Mouse (Mus musculus) layer of hippocampus, adult 11-12 months (tissue): ENCODE results near the gene Trpm6.
A peak's percentile ranks its signal among the peaks of the same experiment; 100 is the strongest.

ENCODE experiments used
- DNase-seq: peaks from one replicate; pipeline ENCODE4 v3.0.0; 2022; ENCODE audit warnings: low spot score

Trpm6 gene

DNA sequence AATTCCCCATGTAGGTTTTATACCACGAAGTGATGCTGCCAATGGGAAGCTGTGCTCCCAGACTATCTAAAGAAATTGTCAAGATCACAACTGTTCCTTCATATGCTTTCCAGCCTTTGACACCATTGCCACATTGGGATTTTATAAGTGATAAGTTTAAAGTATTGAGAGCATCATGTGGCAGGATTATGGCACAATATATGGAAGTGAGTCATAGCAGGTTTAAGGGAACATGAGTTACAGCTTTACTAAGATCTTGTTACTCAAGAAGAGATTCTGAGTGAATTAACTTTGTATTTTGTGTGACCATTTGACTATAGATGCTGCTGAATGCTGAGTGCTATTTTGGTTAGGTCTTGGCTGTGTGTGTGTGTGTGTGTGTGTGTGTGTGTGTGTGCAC is 21.8 kb downstream of the Trpm6 start:
- DNase-seq, result no peak

DNA sequence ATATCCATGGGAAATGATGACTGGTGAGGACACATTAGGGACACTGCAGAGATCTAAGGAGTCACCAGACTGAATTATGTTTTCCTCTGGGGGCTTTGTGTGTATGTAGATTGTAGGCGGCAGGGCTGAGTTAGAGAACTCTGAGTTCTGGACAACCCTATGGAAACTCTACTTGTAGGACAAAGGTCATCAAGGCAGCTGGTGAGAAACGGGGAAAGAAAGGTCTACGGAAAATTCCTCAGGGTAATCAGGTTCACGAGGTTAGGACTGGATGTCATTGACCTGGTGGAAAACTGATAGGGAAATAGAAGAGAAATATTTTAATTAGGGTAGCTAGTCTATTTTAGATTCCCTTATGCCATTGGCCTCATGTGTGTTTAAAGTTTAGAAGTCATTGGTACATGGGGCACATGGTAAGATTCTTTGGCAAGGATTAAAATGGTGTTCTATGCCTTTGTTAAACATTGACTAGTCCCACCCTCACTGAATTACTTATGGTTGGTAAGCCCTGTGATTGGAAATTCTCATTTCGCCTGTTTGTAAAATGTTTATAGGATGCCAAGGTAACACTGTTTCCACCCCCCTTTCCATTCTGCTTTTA is 23.2 kb downstream of the Trpm6 start:
- no peak for DNase-seq

DNA sequence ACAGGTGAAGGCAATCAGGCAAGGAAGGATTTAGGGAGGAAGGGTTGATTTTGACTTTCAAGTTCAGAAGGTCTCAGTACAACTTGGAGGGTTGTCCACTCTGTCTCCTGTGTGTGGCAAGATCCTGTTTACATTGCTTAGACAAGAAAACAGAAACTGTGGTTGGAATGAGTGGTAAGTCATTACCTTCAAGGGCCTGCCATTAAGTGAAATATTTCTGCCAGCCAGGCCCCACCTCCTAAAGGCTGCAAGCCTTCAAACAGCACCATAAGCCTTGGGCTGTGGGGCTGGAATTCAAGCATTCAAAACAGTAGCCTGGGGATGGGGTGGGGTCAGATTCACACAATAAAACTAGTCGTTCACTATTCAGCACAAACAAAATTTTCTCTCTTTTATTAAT is 24.3 kb downstream of the Trpm6 start:
- DNase-seq, result no peak

DNA sequence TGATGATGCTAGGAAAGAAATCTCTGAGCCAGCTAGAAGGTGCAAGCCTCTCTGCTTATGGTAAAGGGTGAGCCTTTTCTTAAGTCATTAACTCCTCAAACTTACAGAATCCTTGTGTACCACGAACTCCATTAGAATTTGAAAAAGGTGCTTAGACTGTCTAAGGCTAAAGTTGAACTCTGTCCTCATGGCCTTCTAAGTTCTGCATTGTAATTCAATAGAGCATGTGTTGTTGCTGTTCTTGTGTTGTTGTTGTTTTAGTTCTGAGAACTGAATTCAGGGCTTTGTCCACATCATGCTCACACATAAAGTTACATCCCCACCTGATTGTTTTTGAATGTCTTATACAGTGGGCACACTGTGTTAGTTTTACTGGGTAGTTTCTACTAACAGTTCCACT is 49.9 kb downstream of the Trpm6 start:
- no peak for DNase-seq

DNA sequence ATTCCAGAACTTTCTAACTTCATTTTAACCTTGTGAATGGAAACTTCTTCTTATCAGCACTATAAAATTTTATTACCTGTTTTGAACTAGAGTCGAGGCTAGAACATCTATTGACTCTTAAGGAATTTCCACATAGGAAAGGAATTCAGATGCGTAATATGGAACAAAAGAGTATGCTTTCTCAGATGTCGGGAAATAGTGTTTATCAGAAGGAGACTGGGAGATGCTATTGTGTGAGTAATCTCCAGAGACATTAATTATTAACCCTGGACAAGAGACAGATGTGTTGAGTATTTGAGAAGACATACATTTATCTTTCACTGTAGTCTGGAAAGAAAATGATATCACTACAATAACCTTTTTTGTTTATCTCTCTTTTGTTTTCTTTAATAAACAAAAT is 61.5 kb downstream of the Trpm6 start:
- DNase-seq, result no peak

DNA sequence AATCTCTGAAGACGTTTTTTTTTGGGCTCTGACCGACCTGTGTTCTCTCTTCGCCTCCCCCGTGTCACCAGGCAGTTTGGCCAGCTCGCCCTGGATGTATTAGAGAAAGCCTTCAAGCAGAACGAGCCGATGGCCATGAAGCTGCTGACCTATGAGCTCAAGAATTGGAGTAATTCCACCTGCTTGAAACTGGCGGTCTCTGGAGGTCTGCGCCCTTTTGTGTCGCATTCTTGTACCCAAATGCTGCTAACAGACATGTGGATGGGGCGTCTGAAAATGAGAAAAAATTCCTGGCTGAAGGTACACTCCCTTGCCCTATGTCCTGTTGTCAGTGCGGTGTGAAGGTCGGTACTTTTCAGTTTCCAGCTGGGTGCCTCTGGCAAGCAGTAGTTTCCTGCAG is 65.4 kb downstream of the Trpm6 start:
- DNase-seq, result no peak

DNA sequence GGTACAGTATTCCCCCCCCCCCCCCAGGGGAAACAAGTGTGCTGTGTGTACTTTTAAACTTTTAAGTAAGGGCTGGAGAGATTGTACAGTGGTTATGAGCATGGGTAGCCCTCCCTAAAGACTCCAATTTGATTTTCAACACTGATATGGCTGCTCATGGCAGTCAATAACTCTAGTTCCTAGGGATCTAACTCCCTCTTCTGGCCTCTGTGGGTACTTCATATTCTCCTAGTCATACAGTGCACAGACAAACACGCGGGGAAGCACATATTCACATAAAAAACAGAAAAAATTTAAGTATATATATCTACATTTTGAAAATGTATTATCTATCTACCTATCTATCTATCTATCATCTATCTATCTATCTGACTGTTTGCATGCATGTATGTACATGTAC is 67.6 kb downstream of the Trpm6 start:
- DNase-seq, result no peak

DNA sequence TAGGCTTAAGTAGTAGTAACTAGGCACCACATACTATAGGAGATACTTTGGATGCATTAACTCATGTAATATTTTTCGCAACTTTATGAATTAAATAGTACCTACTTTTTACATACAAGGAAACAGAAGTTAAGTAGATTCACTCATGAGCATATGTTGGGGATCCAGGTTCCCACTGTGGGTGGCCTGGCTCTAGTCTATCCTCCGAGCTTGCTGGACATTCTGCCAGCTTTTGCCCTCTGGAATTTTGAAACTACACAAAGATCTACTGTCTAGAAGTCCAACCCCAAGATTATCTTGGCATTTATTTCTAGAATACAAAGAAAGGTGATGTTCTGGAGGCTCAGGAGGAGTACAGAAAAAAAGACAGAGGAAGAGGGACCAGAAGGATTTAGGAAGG is 78.8 kb downstream of the Trpm6 start:
- DNase-seq, result no peak

DNA sequence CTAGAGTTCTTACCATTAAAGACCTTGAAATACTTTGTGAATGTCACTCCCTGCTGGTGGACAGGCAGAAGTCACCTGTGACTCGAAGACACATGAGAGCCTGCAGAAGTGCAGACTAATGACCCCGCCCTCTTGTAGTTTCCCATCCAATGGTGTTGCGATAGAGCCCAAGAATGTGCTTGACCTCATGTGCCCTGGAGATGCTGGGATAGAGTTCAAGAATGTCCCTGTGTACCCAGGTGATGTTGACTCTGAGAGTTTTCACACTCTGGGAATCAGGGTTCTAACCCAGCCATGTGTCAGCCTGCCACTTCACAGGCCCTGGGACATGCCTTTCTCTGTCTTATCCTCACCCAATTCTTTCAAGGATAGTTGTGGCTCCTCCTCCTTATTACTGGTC is 81.4 kb downstream of the Trpm6 start:
- no peak for DNase-seq

DNA sequence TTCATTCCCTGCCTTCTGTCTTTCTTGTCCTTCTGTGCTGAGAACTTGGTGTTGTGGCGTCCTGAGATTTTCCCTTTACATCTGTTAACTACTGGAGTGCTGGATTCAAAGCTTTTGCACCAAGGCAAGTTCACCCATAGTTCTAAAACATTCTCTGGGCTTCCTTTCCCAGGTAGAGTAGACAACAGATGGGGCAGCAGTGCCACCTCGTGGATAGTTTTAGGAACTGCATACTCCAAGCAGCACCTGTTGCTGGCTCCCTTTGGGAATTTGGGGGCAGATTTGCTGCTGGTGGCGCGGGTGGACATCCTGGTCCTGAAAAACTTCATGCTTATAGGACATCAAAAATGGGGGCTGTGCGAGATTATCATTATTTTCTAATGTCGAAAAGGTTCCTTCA is 85.2 kb downstream of the Trpm6 start:
- DNase-seq, result peak; percentile 50

DNA sequence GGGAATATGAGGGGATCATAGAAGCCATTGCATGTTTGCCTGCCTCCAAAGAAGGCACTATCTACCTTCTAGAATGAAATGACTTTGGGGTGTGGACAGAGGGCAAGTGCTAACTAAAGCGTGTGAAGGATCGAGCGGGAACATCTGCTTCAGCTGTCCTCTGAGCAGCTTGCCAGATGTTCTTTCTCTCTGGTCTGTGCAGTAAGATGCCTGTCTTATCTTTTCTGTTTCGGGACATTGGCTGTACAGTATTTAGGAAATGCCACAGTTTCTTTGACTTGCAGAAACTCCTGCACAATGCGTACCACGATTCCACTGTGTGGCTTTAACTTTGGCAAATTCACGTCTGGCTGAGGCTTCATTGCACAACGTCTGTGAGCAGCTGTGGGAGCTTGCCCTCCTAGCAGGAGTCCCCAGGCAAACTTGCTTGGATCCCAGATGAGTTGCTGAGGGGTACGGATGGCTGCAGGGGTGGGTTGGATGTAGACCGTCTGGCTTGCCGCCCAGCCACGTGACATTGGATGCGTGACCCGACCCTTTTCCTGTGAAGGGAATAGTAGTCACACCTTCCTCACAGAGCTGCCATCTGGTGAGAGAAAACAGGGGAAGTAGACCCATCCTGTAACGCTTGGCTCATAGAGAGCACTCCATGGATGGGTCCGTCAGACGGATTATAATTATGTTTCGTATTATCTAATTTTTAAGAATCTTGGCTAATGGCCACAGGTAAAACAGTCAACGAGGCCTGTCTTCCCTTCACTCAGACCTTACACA is 92.2 kb downstream of the Trpm6 start:
- DNase-seq, result no peak

DNA sequence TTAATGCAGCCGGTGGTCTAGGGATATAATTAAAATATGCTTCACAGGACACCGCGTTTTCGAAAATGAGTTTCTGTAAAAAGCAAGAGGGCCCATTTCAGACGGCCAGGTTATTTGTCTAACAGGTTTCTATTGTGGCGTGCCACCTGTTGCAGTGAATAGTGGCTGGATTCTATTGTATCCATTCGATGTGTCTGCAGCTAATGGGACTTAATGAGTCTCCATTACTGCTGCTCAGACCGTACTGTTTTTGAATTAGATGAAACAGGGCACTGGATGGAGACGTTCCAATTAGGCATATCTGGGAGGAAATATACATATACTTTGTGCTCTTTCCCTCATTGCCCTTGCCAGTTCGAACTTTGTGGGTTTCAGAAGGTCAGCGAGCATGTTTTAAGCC is 92.8 kb downstream of the Trpm6 start:
- no peak for DNase-seq

DNA sequence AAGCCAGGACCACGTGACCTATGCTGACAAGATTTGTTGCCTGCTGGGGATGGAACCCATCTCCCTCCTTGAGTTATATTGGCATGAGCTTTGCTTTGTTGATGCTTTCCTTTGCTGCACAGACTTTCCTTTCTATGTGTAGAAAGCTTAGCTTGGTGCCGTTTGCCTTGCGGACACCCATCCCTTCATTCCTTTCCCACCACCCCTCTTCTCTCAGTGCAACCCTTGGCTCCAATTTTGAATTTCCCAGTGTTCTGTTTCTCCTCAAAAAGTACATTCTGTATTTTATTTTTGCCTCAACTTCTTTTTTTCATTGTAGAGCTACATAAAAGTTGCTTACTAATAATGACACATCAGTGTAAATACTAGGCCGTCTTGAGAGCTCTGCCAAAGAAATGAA is 96.6 kb downstream of the Trpm6 start:
- DNase-seq, result no peak

DNA sequence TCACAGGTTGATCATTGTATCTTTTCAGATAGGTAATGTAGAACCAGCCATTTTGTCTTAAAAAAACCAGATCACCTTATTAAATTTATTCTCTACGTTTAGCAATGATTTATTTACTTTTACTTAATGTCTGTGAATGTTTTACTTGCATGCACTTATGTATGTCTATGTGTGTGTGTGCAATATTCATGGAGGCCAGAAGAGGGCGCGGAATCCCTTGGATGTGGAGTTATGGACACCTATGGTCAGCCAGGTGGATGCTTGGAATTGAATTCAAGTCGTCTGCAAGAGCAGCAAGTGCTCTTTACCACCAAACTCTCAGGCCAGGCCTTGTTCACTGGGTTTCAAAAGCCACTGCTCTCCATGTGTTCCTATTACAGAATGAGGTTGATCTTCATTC is 118.5 kb downstream of the Trpm6 start:
- no peak for DNase-seq

DNA sequence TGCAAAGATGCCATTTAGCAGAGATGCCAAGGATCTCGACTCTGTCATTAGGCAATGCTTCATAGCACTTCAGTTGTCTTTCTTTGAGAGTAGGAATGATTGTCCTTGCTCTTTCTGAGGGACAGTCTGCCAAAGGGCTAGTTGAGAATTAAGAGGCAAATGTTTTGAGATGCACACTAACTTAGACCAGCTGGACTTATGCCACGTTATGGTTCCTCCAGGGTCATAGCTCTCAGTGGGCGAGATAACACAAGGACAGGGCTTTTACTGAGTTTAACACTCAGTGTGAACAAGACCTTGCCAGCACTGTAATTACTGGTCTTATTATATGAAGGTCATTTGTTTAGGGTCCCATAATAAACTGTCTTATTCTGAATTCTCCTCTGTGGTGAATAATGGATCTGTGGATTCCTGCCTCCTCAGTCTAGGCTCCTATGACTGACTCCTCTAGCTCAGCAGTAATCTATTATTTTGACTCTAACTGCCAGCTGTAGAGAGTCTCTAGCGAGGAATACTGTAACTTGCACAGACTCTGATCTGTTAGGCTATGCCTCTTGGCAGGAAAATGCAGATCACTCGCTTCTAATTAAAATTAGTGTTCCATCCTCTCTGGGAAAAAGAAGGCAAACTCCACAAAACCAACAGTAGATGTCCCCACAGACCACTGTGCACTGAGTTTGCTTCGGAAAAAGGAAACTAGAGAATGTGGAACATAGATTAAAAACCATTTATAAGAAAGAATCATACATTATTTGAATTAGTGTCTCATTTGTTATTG is 123.2 kb downstream of the Trpm6 start:
- DNase-seq, result peak; percentile 29

DNA sequence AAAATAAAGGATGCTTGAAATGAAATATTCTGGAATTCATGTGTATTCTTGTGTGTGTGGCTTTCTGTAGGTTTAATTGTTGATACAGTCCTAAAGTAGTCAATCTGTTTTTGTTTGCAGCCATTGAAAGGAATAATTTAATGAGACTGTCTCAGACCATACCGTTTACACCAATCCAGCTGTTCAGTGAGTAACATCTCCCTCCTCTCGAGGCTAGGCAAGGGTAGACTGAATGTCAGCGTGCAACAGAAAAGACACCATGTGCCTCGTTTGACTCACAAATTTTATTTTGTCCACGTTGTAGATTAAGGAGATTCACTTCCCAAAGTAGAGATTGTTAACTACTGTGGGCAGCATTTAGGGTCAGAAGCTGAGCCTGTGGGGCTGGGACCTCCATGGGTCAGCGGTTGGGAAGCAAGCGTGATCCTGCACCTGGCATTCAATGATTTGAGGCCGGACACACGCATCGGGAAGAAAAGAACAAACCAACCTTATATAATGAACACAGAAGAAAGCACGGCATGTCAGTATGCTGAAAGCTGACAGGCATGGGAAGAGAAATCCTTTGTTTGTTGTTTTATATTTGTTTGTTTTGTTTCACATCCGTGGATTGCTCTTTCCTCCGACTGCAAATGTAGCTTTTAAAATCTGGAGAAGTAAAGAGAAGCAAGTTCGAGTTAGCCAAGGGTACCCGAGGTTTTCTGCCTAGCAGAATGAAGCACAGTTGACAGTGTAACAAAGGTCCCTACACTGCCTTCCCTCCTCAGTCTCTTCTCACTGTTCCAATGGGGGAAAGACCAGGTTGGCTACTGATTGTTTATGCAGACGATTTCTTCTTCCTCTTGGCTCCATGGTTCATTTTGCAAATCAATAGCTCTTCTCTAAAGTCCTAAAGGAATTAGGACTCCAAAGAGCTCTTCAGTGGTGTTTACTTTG is 124.2 kb downstream of the Trpm6 start:
- no peak for DNase-seq

DNA sequence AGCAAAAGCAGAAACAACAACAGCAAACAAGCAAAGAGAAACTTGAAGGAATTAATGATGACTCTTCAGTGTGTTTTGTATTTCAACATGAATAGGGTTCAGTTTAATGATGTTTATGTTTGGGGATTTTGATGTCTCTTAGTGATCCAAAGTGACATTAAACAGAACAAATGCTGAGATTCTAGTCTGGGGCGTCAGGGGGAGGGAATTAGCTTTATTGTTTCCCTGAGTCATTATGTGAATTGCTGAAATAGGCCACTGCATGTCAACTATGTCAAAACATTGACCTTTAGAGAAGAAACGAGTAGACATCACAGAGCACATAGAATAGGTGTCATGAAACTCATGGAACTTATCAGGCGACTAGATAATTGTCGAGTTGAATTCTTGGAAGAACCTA is 129.5 kb downstream of the Trpm6 start:
- DNase-seq, result no peak

DNA sequence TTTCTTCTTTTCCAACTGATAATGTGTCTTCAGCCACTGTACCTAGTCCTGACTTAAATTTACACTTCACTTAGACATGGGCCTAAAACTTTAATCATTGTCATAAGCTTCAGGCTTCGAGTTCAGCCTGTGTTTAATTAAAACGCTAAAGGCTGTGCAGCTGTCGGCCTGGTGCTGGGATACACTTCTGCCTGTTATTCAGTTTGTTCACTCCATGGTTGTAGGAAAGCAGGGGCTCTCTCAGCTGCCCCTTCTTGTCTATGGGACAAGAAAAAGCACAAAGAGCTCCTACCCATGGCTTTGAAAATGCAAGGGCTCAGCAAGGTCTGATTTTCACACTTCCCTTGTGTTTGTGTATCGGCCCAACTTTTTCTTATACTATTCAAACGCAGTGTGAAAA is 131.4 kb downstream of the Trpm6 start:
- no peak for DNase-seq

DNA sequence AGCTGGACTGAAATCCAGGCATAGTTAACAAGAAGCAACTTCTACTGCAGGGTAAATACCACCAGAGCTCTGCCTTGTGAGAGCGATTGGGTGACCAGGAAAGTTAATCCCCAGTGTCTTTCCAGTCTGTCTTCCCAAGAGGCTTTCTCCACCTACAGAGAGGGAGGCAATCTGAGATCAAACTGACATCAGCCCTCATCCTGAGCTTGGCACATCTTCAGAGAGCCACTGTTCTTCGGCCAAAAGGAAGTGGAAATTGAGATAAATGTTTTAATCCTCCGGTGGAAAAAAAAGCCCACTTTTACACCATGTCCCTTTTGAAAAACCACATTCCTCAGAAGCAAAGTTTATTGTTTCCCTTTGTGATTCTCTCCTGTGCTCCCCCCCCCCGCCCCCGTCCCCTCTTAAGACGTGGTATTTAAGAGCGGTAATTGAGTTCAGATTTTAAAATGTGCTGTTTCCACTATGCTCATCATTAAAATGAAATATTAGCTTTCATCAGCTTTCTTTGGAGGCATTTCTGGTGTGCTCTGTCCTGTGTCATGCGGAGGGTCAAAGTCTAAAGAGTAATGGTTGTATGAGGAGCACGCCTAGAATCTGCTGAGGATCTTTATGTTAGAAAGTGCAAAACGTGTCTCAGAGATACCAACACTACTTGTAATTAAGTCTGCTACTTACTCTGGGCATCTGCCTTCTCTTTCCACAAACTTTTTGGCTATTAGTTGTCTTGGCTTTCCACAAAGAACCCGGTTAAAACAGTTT is 138.0 kb downstream of the Trpm6 start:
- DNase-seq, result no peak

DNA sequence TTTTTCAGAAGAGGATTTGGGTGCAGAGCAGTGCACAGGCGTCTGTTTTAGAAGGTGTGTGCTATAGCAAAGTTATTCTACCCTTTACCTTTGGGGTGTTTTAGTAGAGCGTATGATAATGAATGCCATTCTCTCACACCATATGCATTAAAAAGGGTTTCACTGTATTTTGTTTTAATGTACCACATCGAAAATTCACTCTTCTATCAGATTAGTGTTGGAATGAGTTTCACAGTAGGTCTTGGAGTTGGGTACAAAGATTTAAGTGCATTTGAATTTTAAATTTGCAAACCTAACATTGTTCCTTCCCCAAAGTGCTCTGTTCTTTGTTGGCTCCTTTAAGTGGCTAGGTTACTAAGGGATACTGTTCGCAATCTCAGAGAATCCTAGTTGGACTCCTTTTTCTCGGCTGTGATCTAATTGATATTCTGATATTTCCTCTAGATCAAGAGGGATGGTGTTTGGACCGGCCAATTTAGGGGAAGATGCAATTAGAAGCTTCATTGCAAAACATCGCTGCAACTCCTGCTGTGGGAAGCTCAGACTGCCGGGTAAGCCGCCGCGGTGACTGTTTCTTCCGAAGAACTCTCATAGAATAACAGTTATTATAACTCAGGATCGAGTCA is 138.8 kb downstream of the Trpm6 start:
- DNase-seq, result peak; percentile 45

DNA sequence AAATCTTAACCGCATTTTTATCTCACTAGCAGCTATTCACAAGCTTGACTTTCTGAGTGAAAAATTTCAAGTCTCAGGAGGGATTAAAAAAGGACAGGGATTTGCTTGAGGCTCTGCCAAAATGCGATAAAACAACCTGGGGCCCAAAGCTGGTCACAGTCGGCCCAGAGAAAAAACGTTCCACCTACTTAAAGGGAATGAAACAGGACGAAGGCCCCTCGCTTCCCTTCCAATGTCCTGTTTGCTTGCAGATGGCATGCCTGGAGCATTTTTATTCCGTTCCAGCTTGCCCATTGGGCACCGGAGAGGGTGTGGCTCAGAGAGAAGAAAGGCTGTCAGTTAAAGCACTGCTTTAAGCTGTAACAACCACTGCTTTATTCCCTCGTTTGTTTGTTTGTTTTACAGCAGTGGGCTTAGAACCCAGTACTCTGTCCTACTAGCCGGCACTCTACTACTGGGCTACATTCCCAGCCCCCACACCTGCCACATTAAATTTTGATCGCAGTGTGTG is 139.4 kb downstream of the Trpm6 start:
- DNase-seq, result peak; percentile 48
